Mouse (Mus musculus) brain, embryonic 14.5 days (tissue): ENCODE measurements around the gene Tspan32.

Experiments used
- CTCF ChIP-seq: fragments of 200-500 bp; IDR thresholded peaks from 2 replicates; pipeline ENCODE4 v1.5.1; 2012; ENCODE audit warnings: inconsistent platforms, mild to moderate bottlenecking, moderate library complexity, borderline replicate concordance; ENCODE audit not compliant: insufficient read depth, insufficient read length; ENCODE audit errors: extremely low read depth
- POLR2A ChIP-seq: fragments of 200-500 bp; IDR thresholded peaks from 2 replicates; pipeline ENCODE4 v1.6.1; 2012; ENCODE audit warnings: mild to moderate bottlenecking, inconsistent platforms, borderline replicate concordance; ENCODE audit not compliant: poor library complexity, insufficient read depth, insufficient read length, severe bottlenecking; ENCODE audit errors: extremely low read depth

DNA sequence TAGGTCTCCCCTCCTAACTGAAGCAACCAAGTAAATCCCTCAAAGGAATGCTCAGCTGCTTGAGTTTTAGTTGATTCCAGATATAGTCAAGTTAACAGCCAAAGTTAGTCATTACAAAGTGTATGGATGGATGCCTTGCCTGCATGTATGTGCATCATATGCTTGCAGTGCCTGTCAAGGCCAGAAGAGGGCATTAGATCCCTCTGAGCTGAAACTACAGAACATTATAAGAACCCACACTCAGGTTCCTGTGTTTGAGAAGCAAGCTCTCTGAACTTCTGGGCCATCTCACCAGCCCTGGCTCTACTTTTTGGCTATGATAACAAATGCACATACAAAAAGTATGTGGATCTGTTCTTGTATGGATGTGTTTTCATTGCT is 40.0 kb downstream of the Tspan32 start:
- TF ChIP-seq CTCF: no peak; the same call in 1 of the 2 replicates
- no peak for TF ChIP-seq POLR2A
